Mouse (Mus musculus) lung, embryonic 14.5 days (tissue): ENCODE results near the gene Clns1a. TPM values are rescaled to one million over a fixed set of nuclear protein-coding genes. Genes with fewer than 3 reads are reported as not detected.

Source experiments
- ATAC-seq: fragments of 200-750 bp; cut with Nextera tagmentation; 2 replicates; pipeline ENCODE4 v1.8.0; 2017; ENCODE audit warnings: mild to moderate bottlenecking, moderate TSS enrichment, moderate library complexity; ENCODE audit not compliant: insufficient read depth
- DNase-seq: peaks from one replicate; pipeline ENCODE4 v3.0.0-alpha.2; 2015
- H3K27ac ChIP-seq: fragments of 300-500 bp; sonication (generic); 2 replicates; pipeline ENCODE4 v1.5.1; 2014; ENCODE audit warnings: low read depth, mild to moderate bottlenecking, moderate library complexity
- H3K27me3 ChIP-seq: fragments of 300-500 bp; sonication (generic); 2 replicates; pipeline ENCODE4 v1.6.1; 2014; ENCODE audit warnings: low read length, control low read depth; ENCODE audit not compliant: insufficient read depth
- H3K36me3 ChIP-seq: fragments of 300-500 bp; sonication (generic); 2 replicates; pipeline ENCODE4 v1.6.1; 2014; ENCODE audit warnings: control low read depth; ENCODE audit not compliant: insufficient read depth
- H3K4me1 ChIP-seq: fragments of 300-500 bp; sonication (generic); 2 replicates; pipeline ENCODE4 v1.6.1; 2014; ENCODE audit warnings: antibody characterized with exemption, control low read depth; ENCODE audit not compliant: insufficient read depth
- H3K4me2 ChIP-seq: fragments of 300-500 bp; sonication (generic); 2 replicates; pipeline ENCODE4 v1.6.1; 2014; ENCODE audit warnings: mild to moderate bottlenecking
- H3K4me3 ChIP-seq: fragments of 300-500 bp; sonication (generic); 2 replicates; pipeline ENCODE4 v1.5.1; 2014; ENCODE audit warnings: low read depth, low read length
- H3K9ac ChIP-seq: fragments of 300-500 bp; sonication (generic); 2 replicates; pipeline ENCODE4 v1.6.1; 2014
- H3K9me3 ChIP-seq: fragments of 300-500 bp; sonication (generic); 2 replicates; pipeline ENCODE4 v1.6.1; 2016; ENCODE audit warnings: low read depth, low read length, control low read depth
- CTCF ChIP-seq: IDR thresholded peaks from 2 replicates; pipeline ENCODE4 v1.5.1; 2016; ENCODE audit warnings: antibody characterized with exemption, low read depth
- WGBS: fragments of 180-500 bp; shearing (Covaris S2); extraction: QIAGEN DNeasy Blood & Tissue Kit; methylation state at CpG from one replicate; pipeline ENCODE4 v1.1.7; 2014; 5-methylcytosine and 5-hydroxymethylcytosine counted together
- polyA plus RNA-seq: library from polyadenylated mRNA; unstranded; fragments of >200 nt; fragmentation: Nextera tagmentation; extraction: Ambion mirVana; gene quantifications from 2 replicates; pipeline ENCODE4 v1.2.1, GENCODE M21; 2014

Gene Clns1a
- polyA plus RNA-seq, 1 experiment from 2014 or later, result 213 TPM

GRCm38 (mm10) chr7:97695441-97695840 is 993 bp upstream of the Clns1a start:
- Histone ChIP-seq H3K27me3 (no peaks in the 10 kb centered on the region), H3K27ac (no peak overlapping the region), H3K4me1 (peaks cover 4% of the 10 kb centered on the region; the same call in 1 of the 2 replicates), H3K36me3 (no peaks in the 10 kb centered on the region), H3K9me3 (no peaks in the 10 kb centered on the region), H3K4me2 (peak overlapping the region; percentile 80), H3K9ac (no peak overlapping the region), H3K4me3 (no peak overlapping the region)
- WGBS, result 93% methylated on average over 1 of the region's 1 CpGs
- no peak for TF ChIP-seq CTCF
- ATAC-seq (no peak), DNase-seq (no peak)

GRCm38 (mm10) chr7:97696133-97696505 is 315 bp upstream of the Clns1a start:
- peak overlapping the region; percentile 95 for H3K9ac ChIP-seq
- peak overlapping the region; percentile 73 for H3K27ac ChIP-seq
- WGBS, result 36% methylated on average over 19 of the region's 19 CpGs
- no peaks in the 10 kb centered on the region for H3K9me3 ChIP-seq
- no peaks in the 10 kb centered on the region for H3K27me3 ChIP-seq
- H3K4me2 ChIP-seq, result peak overlapping the region; percentile 80
- H3K36me3 ChIP-seq, result no peaks in the 10 kb centered on the region
- peak; percentile 74 for ATAC-seq
- peak overlapping the region; percentile 97 for H3K4me3 ChIP-seq
- no peak for DNase-seq
- peaks cover 4% of the 10 kb centered on the region; the same call in 1 of the 2 replicates for H3K4me1 ChIP-seq
- TF ChIP-seq CTCF, result no peak

- Histone ChIP-seq H3K27ac (no peak overlapping the region), H3K4me2 (no peak overlapping the region), H3K9me3 (no peaks in the 10 kb centered on the region), H3K4me3 (no peak overlapping the region), H3K9ac (no peak overlapping the region), H3K27me3 (no peaks in the 10 kb centered on the region), H3K36me3 (no peaks in the 10 kb centered on the region), H3K4me1 (peaks cover 4% of the 10 kb centered on the region; the same call in 1 of the 2 replicates)
- DNase-seq (no peak), ATAC-seq (no peak)
- no peak for TF ChIP-seq CTCF
- WGBS, result 90% methylated on average over 4 of the region's 4 CpGs
These were observed 3.7 kb downstream of the Clns1a start for GRCm38 (mm10) chr7:97700173-97700572.

GRCm38 (mm10) chr7:97701106-97701505 is 4.7 kb downstream of the Clns1a start:
- no peak for DNase-seq
- Histone ChIP-seq H3K4me2 (no peak overlapping the region), H3K27ac (no peak overlapping the region), H3K27me3 (no peaks in the 10 kb centered on the region), H3K4me3 (no peak overlapping the region), H3K9ac (no peak overlapping the region), H3K9me3 (no peaks in the 10 kb centered on the region), H3K36me3 (no peaks in the 10 kb centered on the region), H3K4me1 (peaks cover 4% of the 10 kb centered on the region; the same call in 1 of the 2 replicates)
- no peak for TF ChIP-seq CTCF
- WGBS, result 78% methylated on average over 6 of the region's 6 CpGs
- no peak for ATAC-seq

GRCm38 (mm10) chr7:97707123-97707522 is 10.7 kb downstream of the Clns1a start:
- no peak overlapping the region for H3K4me3 ChIP-seq
- no peak overlapping the region for H3K9ac ChIP-seq
- no peak for TF ChIP-seq CTCF
- H3K9me3 ChIP-seq, result no peaks in the 10 kb centered on the region
- H3K27ac ChIP-seq, result no peak overlapping the region
- H3K4me1 ChIP-seq, result no peaks in the 10 kb centered on the region
- DNase-seq, result no peak
- no peak for ATAC-seq
- H3K4me2 ChIP-seq, result no peak overlapping the region
- peaks cover 14% of the 10 kb centered on the region for H3K36me3 ChIP-seq
- WGBS, result 78% methylated on average over 4 of the region's 4 CpGs
- H3K27me3 ChIP-seq, result no peaks in the 10 kb centered on the region

- Histone ChIP-seq H3K36me3 (peaks cover 21% of the 10 kb centered on the region), H3K27me3 (no peaks in the 10 kb centered on the region), H3K9ac (no peak overlapping the region), H3K4me1 (no peaks in the 10 kb centered on the region), H3K4me2 (no peak overlapping the region), H3K27ac (no peak overlapping the region), H3K4me3 (no peak overlapping the region), H3K9me3 (no peaks in the 10 kb centered on the region)
- no peak for TF ChIP-seq CTCF
- ATAC-seq, result no peak
- no peak for DNase-seq
- WGBS, result 82% methylated on average over 5 of the region's 5 CpGs
These were observed 11.4 kb downstream of the Clns1a start for GRCm38 (mm10) chr7:97707809-97708208.

GRCm38 (mm10) chr7:97709204-97709603 is 12.8 kb downstream of the Clns1a start:
- Histone ChIP-seq H3K4me3 (no peak overlapping the region), H3K4me1 (no peaks in the 10 kb centered on the region), H3K9me3 (no peaks in the 10 kb centered on the region), H3K36me3 (peaks cover 31% of the 10 kb centered on the region), H3K27ac (no peak overlapping the region), H3K9ac (no peak overlapping the region), H3K4me2 (no peak overlapping the region), H3K27me3 (no peaks in the 10 kb centered on the region)
- no peak for TF ChIP-seq CTCF
- ATAC-seq, result no peak
- no peak for DNase-seq
- 91% methylated on average over 3 of the region's 3 CpGs for WGBS

- Histone ChIP-seq H3K36me3 (peaks cover 72% of the 10 kb centered on the region), H3K9me3 (no peaks in the 10 kb centered on the region), H3K4me2 (no peak overlapping the region), H3K9ac (no peak overlapping the region), H3K27me3 (no peaks in the 10 kb centered on the region), H3K27ac (no peak overlapping the region), H3K4me3 (no peak overlapping the region), H3K4me1 (no peaks in the 10 kb centered on the region)
- 97% methylated on average over 5 of the region's 5 CpGs for WGBS
- TF ChIP-seq CTCF, result no peak
- DNase-seq (no peak), ATAC-seq (no peak)
These were observed 18.2 kb downstream of the Clns1a start for GRCm38 (mm10) chr7:97714651-97715050.
